Mouse (Mus musculus) embryonic fibroblast, embryonic 13.5 days (primary cell): ENCODE results near the gene Ppp1r35. TPM values are rescaled to one million over a fixed set of nuclear protein-coding genes. Genes with fewer than 3 reads are reported as not detected.

Experiments used
- H3K27ac ChIP-seq: 2 replicates; pipeline ENCODE4 v1.5.1; 2012; ENCODE audit warnings: low read length, control low read depth, inconsistent platforms; ENCODE audit not compliant: insufficient read depth
- H3K4me1 ChIP-seq: 2 replicates; pipeline ENCODE4 v1.6.1; 2011; ENCODE audit warnings: low read length; ENCODE audit not compliant: control insufficient read depth, insufficient read depth
- H3K4me3 ChIP-seq: 2 replicates; pipeline ENCODE4 v1.5.1; 2011; ENCODE audit warnings: mild to moderate bottlenecking, control low read depth, low read length; ENCODE audit not compliant: insufficient read depth
- CTCF ChIP-seq: IDR thresholded peaks from 2 replicates; pipeline ENCODE4 v1.5.1; 2011; ENCODE audit warnings: mild to moderate bottlenecking, control low read depth, low read length, moderate library complexity, borderline replicate concordance; ENCODE audit not compliant: insufficient read depth
- POLR2A ChIP-seq: IDR thresholded peaks from 2 replicates; pipeline ENCODE4 v1.6.1; 2011; ENCODE audit warnings: low read depth, mild to moderate bottlenecking, control low read depth, low read length, moderate library complexity
- polyA plus RNA-seq: library from polyadenylated mRNA; stranded (reverse); fragments of >200 nt; gene quantifications from 2 replicates; pipeline ENCODE4 v1.2.4, GENCODE M21; 2011; ENCODE audit warnings: low read depth; ENCODE audit not compliant: missing spikeins, insufficient read length

The Ppp1r35 gene
- polyA plus RNA-seq, 1 experiment: 11.5 TPM

DNA sequence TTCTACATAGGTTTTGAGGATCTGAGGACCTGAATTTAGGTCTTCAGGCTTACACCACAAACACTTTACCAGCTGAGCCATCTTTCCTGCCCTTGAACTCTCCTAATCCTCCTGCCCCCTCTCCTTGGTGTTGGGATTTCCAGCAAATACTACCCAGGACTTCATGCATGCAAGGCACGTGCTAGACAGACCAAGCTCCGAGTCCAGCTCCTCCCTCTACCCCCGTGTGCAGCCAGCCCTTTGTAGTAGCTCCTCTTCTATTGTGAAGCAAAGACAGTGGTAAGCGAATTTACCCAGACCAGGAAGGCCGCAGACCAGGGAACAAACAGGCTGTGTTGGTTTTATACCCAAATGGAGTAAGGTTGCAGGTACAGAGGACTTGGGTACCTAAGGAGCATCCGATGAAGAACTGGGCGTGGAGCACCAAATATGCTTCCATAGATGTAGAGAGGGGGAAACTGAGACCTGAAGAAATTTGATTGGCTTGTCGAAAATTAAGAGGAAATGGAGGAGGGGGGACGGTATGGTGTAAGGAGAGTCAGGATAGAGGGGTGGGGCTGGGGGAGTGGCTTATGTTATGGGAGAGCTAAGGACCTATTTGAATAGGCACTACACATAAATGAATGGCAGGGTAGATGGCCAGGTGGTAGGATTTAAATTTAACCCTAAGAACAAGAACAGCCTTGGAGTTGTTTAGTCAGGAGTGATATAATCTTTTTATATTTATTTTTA, 13.9 kb upstream of the Ppp1r35 start:
- no peak overlapping the region for H3K27ac ChIP-seq
- TF ChIP-seq POLR2A: no peak
- TF ChIP-seq CTCF: no peak
- no peak overlapping the region for H3K4me3 ChIP-seq
- H3K4me1 ChIP-seq: no peaks in the 10 kb centered on the region

DNA sequence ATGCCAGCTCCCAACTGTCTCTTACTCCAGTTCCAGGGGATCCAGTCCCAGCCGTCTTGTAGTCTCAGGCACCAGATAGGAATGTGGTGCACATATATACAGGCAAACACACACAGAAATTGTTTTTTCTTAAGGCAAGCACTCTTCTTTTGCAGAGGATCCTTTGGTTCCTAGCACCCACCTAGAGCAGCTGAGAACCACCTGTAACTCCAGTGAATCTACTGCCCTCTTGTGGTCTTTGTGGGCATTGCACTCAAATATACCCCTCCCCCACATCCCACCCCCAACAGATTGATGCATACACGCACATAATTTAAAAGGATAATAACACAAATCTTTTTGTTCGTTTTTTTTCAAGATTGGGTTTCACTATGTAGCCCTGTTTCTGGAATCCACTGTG, 12.4 kb upstream of the Ppp1r35 start:
- TF ChIP-seq POLR2A (no peak), CTCF (no peak)

GRCm38 (mm10) chr5:137768475-137768874, 10.2 kb upstream of the Ppp1r35 start:
- H3K4me1 ChIP-seq: no peaks in the 10 kb centered on the region
- H3K27ac ChIP-seq: no peak overlapping the region
- H3K4me3 ChIP-seq: no peak overlapping the region
- TF ChIP-seq CTCF (no peak), POLR2A (no peak)

More for the DNA sequence above, 12.4 kb upstream of the Ppp1r35 start:
- Histone ChIP-seq H3K27ac (no peak overlapping the region), H3K4me1 (no peaks in the 10 kb centered on the region), H3K4me3 (no peak overlapping the region)

DNA sequence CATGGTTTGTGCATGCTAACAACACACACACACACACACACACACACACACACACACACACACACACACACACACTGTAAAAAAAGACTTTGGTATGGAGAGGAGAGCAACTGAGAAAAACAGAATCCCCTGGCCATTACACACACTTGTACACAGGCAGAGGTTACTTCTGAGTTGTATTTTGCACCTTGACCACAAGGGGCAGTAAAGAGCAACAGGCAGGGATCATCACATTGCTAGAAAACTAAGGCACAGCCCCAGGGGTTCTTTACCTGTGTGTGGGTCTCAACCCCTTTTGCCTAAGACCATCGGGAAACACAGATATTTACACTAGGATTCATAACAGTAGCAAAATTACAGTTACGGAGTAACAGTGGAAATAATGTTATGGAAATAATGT, 7.9 kb upstream of the Ppp1r35 start:
- no peaks in the 10 kb centered on the region for H3K4me1 ChIP-seq
- no peak overlapping the region for H3K4me3 ChIP-seq
- no peak overlapping the region for H3K27ac ChIP-seq
- TF ChIP-seq POLR2A: no peak
- TF ChIP-seq CTCF: no peak

GRCm38 (mm10) chr5:137772755-137773154, 5.9 kb upstream of the Ppp1r35 start:
- no peak overlapping the region for H3K27ac ChIP-seq
- no peak overlapping the region for H3K4me3 ChIP-seq
- TF ChIP-seq POLR2A: no peak
- no peak for TF ChIP-seq CTCF

DNA sequence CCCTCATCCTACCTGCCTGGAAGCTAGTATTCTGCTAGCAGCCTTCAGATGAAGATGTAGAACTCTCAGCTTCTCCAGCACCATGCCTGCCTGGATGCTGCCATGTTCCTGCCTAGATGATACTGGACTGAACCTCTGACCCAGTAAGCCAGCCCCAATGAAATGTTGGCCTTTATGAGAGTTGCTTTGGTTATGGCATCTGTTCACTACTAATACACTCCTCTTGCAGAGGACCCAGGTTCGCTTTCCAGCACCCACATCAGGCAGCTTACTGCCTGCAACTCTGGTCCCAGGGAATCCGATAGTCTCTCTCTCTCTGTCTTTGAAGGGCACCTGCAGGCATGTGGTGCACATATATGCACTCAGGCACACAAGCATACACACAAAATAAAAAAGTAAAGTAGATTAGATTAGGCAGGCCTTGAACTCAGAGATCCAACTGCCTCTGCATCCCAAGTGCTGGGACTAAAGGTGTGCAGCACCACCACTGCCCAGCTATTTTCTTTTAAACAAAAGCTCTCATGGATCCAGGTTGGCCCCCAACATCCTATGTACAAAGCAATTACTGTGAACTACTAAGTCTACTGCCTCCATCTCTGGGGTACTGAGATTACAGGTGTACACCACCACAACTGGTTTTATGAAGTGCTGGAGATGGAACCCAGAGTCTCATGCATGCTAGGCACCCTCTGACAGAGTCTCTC, 2.9 kb upstream of the Ppp1r35 start:
- TF ChIP-seq CTCF: no peak
- no peak for TF ChIP-seq POLR2A
- Histone ChIP-seq H3K4me3 (no peak overlapping the region), H3K4me1 (peaks cover 7% of the 10 kb centered on the region; the same call in 1 of the 2 replicates), H3K27ac (no peak overlapping the region)

More at GRCm38 (mm10) chr5:137772755-137773154, 5.9 kb upstream of the Ppp1r35 start:
- 0 out of 2 replicates have a peak, but pooled peaks cover 4% of the 10 kb centered on the region for H3K4me1 ChIP-seq

- TF ChIP-seq POLR2A: no peak
- no peak for TF ChIP-seq CTCF
- H3K4me1 ChIP-seq: peaks cover 7% of the 10 kb centered on the region; the same call in 1 of the 2 replicates
- H3K4me3 ChIP-seq: no peak overlapping the region
- no peak overlapping the region for H3K27ac ChIP-seq
These were observed 2.2 kb upstream of the Ppp1r35 start for GRCm38 (mm10) chr5:137776408-137776918.

GRCm38 (mm10) chr5:137777267-137777845, 1.3 kb upstream of the Ppp1r35 start:
- H3K27ac ChIP-seq: no peak overlapping the region
- H3K4me3 ChIP-seq: no peak overlapping the region
- TF ChIP-seq POLR2A: no peak
- TF ChIP-seq CTCF: no peak
- H3K4me1 ChIP-seq: peaks cover 7% of the 10 kb centered on the region; the same call in 1 of the 2 replicates

DNA sequence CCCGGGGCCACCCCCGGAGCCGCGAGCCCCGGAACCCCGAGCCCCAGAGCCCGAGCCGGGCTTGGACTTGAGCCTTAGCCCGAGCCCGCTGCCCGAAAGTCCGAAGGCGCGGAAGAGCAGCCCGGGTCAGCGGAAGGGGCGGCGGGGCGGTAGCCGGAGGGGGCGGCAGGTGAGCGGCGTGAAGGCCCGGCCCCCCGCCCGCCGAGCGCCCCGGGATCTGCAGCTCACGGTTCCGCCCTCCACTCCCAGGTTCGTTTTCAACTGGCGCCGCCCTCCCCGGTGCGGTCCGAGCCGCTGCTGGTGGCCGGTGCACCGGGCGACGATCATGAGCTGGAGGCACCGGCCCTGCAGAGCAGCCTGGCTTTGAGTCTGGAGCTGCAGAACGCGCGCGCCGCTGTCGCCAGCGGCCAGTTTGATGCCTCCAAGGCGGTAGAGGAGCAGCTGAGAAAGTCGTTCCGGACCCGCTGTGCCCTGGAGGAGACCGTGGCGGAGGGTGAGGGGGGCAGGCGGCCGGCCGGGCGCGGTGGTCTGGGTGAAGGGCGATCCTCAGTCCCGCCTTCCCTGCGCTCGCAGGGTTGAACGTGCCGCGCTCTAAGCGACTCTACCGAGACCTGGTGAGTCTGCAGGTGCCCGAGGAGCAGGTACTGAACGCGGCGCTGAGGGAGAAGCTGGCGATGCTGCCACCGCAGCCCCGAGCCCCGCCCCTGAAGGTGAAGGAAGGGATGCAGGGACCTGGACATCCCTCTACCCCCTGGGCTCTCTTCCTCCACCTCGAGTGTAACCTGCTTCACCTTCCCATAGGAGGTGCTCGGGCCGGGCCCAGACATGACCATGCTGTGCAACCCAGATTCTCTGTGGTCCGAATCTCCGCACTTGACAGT, 644 bp downstream of the Ppp1r35 start:
- Histone ChIP-seq H3K4me1 (peaks cover 7% of the 10 kb centered on the region), H3K27ac (0 out of 2 replicates have a peak overlapping the region, but pooled peaks have one; percentile 6), H3K4me3 (peak overlapping the region; percentile 84)
- TF ChIP-seq CTCF (no peak), POLR2A (no peak)
